ENCODE assay signal across 7 mouse cellular contexts in genomic region chr4:114947395-114947794, GRCm38 (mm10). TPM values are rescaled to one million over a fixed set of nuclear protein-coding genes. Genes with fewer than 3 reads are reported as not detected.
A peak's percentile ranks its signal among the peaks of the same experiment; 100 is the strongest.
DNase-seq lines count a peak whose midpoint lies in the region; ATAC-seq lines count a peak whose summit lies in the region.

No protein-coding gene starts in this region.

- no peak overlapping the region for H3K9ac ChIP-seq in limb, embryonic 13.5 days

- H3K4me1 ChIP-seq in limb, embryonic 13.5 days = peaks cover 8% of the 10 kb centered on the region

- peaks cover 74% of the 10 kb centered on the region for H3K27me3 ChIP-seq in limb, embryonic 13.5 days

- H3K36me3 ChIP-seq in limb, embryonic 13.5 days = no peaks in the 10 kb centered on the region

- H3K4me3 ChIP-seq in limb, embryonic 13.5 days = no peak overlapping the region

- no peaks in the 10 kb centered on the region for H3K9me3 ChIP-seq in limb, embryonic 13.5 days

- peak; percentile 92 for DNase-seq in adrenal gland, postnatal 10 days
- DNase-seq in embryo, embryonic 11 days = peak; percentile 78
- peak; percentile 23 for DNase-seq in gastrocnemius, postnatal 25 days
- DNase-seq in kidney, adult 9 months = peak; percentile 83
- peak; percentile 60 to 70 for DNase-seq in monocyte, adult 2 months (ENCODE audit: low read depth in 1 of 2, low spot score in 2 of 2)
- DNase-seq in spleen, postnatal 14 days (ENCODE audit: low spot score in 2 of 2) = peak; percentile 43 to 66

- no peak overlapping the region for H3K4me2 ChIP-seq in limb, embryonic 13.5 days (replicated peaks)

- WGBS in limb, embryonic 13.5 days = 29% methylated on average over 6 of the region's 6 CpGs

- ATAC-seq in limb, embryonic 13.5 days (ENCODE audit: low FRiP score, low read depth) = peak; percentile 69; the same call in 1 of the 2 replicates

- H3K27ac ChIP-seq in limb, embryonic 13.5 days = no peak overlapping the region

RNA-seq across cellular contexts. Expression of gene Foxe3, which starts 21.6 kb away (rescaled TPM):
- not detected for total RNA-seq in adrenal gland, postnatal 10 days (2021)
- not detected for total RNA-seq in gastrocnemius, postnatal 25 days (2021)
- polyA plus RNA-seq in limb, embryonic 13.5 days (2015; fragmentation: Nextera tagmentation; extraction: Ambion mirVana) = not detected in 2 replicates

RNA-seq across cellular contexts. Expression of gene Foxd2, which starts 38.7 kb away (rescaled TPM):
- total RNA-seq in adrenal gland, postnatal 10 days (2021) = 1 to 10 TPM; 1.5 to 1.6 TPM
- under 1 TPM; 0.19 to 0.33 TPM for total RNA-seq in gastrocnemius, postnatal 25 days (2021)
- 1.3 and 1.9 TPM in 2 replicates for polyA plus RNA-seq in limb, embryonic 13.5 days (2015; fragmentation: Nextera tagmentation; extraction: Ambion mirVana)

RNA-seq across cellular contexts. Expression of gene Cmpk1, which starts 39.6 kb away (rescaled TPM):
- 10 to 100 TPM; 86.6 to 94.9 TPM for total RNA-seq in adrenal gland, postnatal 10 days (2021)
- 10 to 100 TPM; 23.3 to 27.8 TPM for total RNA-seq in gastrocnemius, postnatal 25 days (2021)
- 93.2 and 93.8 TPM in 2 replicates for polyA plus RNA-seq in limb, embryonic 13.5 days (2015; fragmentation: Nextera tagmentation; extraction: Ambion mirVana)

RNA-seq across cellular contexts. Expression of gene Stil, which starts 52.6 kb away (rescaled TPM):
- 1 to 10 TPM; 2.6 to 4.1 TPM for total RNA-seq in adrenal gland, postnatal 10 days (2021)
- total RNA-seq in gastrocnemius, postnatal 25 days (2021) = under 1 TPM in 1 of 2 experiments, not detected in 1; 0.24 TPM
- polyA plus RNA-seq in limb, embryonic 13.5 days (2015; fragmentation: Nextera tagmentation; extraction: Ambion mirVana) = 10.7 and 11.8 TPM in 2 replicates

Comparison
In these comparisons a context has a peak if more than half of its experiments do, and no peak if none do; other contexts are left out.
1. DNase-seq: peak in every context shown above with its lines; median percentile 92 in adrenal gland, postnatal 10 days; 83 in kidney, adult 9 months; 78 in embryo, embryonic 11 days; 65 in monocyte, adult 2 months; 54 in spleen, postnatal 14 days; 23 in gastrocnemius, postnatal 25 days.